In the genomic region with DNA sequence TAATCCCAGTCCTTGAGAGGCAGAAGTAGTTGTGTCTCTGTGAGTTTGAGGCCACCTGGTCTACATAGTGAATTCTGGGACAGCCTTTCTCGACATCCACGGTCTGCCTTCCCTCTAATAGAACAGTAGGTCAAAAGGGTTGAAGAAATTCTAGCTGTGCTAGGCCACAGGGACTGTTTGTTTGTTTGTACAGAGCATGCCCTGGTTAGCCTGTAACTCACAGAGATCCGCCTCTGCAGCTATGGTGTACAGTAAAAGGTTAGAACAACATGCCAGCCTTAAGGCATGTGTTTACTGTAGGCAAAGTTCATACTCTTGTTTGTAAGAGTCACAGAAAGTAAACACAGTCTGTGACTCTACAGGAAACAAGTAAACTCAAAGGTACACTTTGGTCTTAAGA, we compare ENCODE assay signal across 9 mouse cellular contexts.
"Had no signal": no experiment of that assay in that cellular context is flagged by ENCODE, and none has a peak within 500 bp of the region (broad histone marks: within the 10 kb centered on the region; RNA-seq: fewer than 3 reads in every experiment).

No protein-coding gene starts in this region.

- H3K4me1 ChIP-seq: limb, embryonic 12.5 days; midbrain, embryonic 13.5 days; stomach, embryonic 15.5 days had no signal

- H3K4me2 ChIP-seq: limb, embryonic 12.5 days; midbrain, embryonic 13.5 days; stomach, embryonic 15.5 days had no signal

- H3K27ac ChIP-seq: hindbrain, postnatal 0 days; limb, embryonic 12.5 days; midbrain, embryonic 13.5 days; stomach, embryonic 15.5 days had no signal

- H3K9me3 ChIP-seq: limb, embryonic 12.5 days; midbrain, embryonic 13.5 days; stomach, embryonic 15.5 days had no signal

- DNase-seq: kidney, adult 18-20 months; layer of hippocampus, adult 9-11 months; lung, adult 18-20 months; right cerebral cortex, postnatal 14 days; thymus, postnatal 36 days had no signal

- ATAC-seq: hindbrain, postnatal 0 days; midbrain, embryonic 13.5 days had no signal

- H3K27me3 ChIP-seq: limb, embryonic 12.5 days; midbrain, embryonic 13.5 days; stomach, embryonic 15.5 days had no signal

- H3K9ac ChIP-seq: limb, embryonic 12.5 days; midbrain, embryonic 13.5 days; stomach, embryonic 15.5 days had no signal

- H3K4me3 ChIP-seq: limb, embryonic 12.5 days; midbrain, embryonic 13.5 days; stomach, embryonic 15.5 days had no signal

- H3K36me3 ChIP-seq: stomach, embryonic 15.5 days had no signal
